Mouse (Mus musculus) ES-Bruce4 (cell line): ENCODE measurements around the gene Cenpi. TPM values are rescaled to one million over a fixed set of nuclear protein-coding genes. Genes with fewer than 3 reads are reported as not detected.
"Not testable (repeated sequence)": the region's sequence is repeated elsewhere in the genome, so short reads cannot be mapped to it uniquely, and the experiment has no call there.

Source experiments
- H3K27ac ChIP-seq: 2 replicates; pipeline ENCODE4 v1.5.1; 2012; ENCODE audit warnings: low read length, inconsistent platforms; ENCODE audit not compliant: insufficient read depth
- H3K27me3 ChIP-seq: 2 replicates; pipeline ENCODE4 v1.6.1; 2012; ENCODE audit warnings: mild to moderate bottlenecking, low read length, inconsistent platforms; ENCODE audit not compliant: control insufficient read depth, poor library complexity, insufficient read depth, severe bottlenecking
- H3K36me3 ChIP-seq: 2 replicates; pipeline ENCODE4 v1.6.1; 2012; ENCODE audit warnings: inconsistent platforms, mild to moderate bottlenecking, low read length, moderate library complexity; ENCODE audit not compliant: control insufficient read depth, poor library complexity, insufficient read depth, severe bottlenecking
- H3K4me1 ChIP-seq: one replicate; pipeline ENCODE4 v1.8.1; 2011; ENCODE audit warnings: low read length; ENCODE audit not compliant: control insufficient read depth, insufficient read depth
- H3K4me3 ChIP-seq: 2 replicates; pipeline ENCODE4 v1.5.1; 2011; ENCODE audit warnings: low read depth, mild to moderate bottlenecking, low read length
- H3K9ac ChIP-seq: 2 replicates; pipeline ENCODE4 v1.6.1; 2012; ENCODE audit warnings: low read depth, mild to moderate bottlenecking, inconsistent platforms; ENCODE audit not compliant: poor library complexity, severe bottlenecking
- H3K9me3 ChIP-seq: replicated peaks from 2 replicates; pipeline ENCODE4 v1.6.1; 2012; ENCODE audit warnings: mild to moderate bottlenecking, low read length, inconsistent platforms; ENCODE audit not compliant: control insufficient read depth, poor library complexity, insufficient read depth, severe bottlenecking
- CTCF ChIP-seq: IDR thresholded peaks from one replicate; pipeline ENCODE4 v1.8.1; 2011; ENCODE audit warnings: low read depth, low read length
- EP300 ChIP-seq: IDR thresholded peaks from 2 replicates; pipeline ENCODE4 v1.6.1; 2011; ENCODE audit warnings: low read depth, low read length; ENCODE audit not compliant: insufficient read depth
- POLR2A ChIP-seq: IDR thresholded peaks from one replicate; pipeline ENCODE4 v1.8.1; 2011; ENCODE audit warnings: low read length; ENCODE audit not compliant: insufficient read depth
- polyA plus RNA-seq: library from polyadenylated mRNA; stranded (reverse); fragments of >200 nt; gene quantifications from 2 replicates; pipeline ENCODE4 v1.2.4, GENCODE M21; 2011; ENCODE audit warnings: low read depth; ENCODE audit not compliant: missing spikeins, insufficient read depth, insufficient read length

Cenpi gene
- polyA plus RNA-seq, 1 experiment: 33.2 TPM

DNA sequence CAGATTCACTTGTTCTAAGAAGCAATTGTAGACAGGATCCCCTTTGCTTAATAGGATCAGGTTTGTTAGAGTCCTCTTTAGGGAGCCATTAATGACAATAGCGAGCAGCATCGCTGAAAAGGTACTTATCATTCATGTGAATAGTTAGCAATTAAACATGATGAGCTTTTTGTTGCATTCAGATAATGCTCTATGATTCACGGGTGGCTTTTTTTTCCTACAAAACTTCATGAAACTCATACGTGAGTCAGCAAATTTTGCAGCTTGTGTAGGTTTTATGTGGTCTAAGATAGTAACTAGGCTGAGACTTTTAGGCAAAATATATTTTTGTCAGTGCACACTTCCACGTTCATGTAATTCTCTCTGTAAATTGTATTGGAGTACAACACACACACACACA is 7.7 kb upstream of the Cenpi start:
- Histone ChIP-seq H3K36me3 (no peaks in the 10 kb centered on the region), H3K9ac (no peak overlapping the region), H3K4me3 (no peak overlapping the region), H3K27ac (no peak overlapping the region), H3K9me3 (no peaks in the 10 kb centered on the region), H3K27me3 (no peaks in the 10 kb centered on the region), H3K4me1 (no peaks in the 10 kb centered on the region)
- TF ChIP-seq EP300: no peak
- no peak for TF ChIP-seq CTCF
- TF ChIP-seq POLR2A: no peak

DNA sequence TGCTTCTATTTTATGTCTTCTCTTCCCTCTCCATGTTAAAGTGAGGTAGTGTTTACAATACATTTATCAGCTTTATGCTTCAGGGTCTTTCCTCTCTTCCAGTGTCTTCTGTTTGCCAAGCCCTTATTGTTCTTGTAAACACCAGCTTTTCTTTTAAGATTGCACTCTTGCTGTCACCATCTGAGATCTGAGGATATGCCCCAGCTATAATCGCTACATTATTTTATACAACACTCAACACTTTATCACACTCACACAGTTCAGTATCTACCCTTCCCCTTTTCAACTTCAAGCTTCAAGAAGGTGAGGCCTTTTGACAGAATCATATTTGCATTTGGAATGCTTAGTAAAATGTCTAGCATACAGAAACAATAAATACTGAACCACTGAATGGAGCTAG is 4.6 kb upstream of the Cenpi start:
- no peaks in the 10 kb centered on the region for H3K36me3 ChIP-seq
- H3K4me3 ChIP-seq: no peak overlapping the region
- H3K27ac ChIP-seq: no peak overlapping the region
- no peaks in the 10 kb centered on the region for H3K9me3 ChIP-seq
- H3K9ac ChIP-seq: no peak overlapping the region
- H3K27me3 ChIP-seq: no peaks in the 10 kb centered on the region
- no peak for TF ChIP-seq POLR2A
- TF ChIP-seq EP300: no peak
- TF ChIP-seq CTCF: no peak
- H3K4me1 ChIP-seq: no peaks in the 10 kb centered on the region

DNA sequence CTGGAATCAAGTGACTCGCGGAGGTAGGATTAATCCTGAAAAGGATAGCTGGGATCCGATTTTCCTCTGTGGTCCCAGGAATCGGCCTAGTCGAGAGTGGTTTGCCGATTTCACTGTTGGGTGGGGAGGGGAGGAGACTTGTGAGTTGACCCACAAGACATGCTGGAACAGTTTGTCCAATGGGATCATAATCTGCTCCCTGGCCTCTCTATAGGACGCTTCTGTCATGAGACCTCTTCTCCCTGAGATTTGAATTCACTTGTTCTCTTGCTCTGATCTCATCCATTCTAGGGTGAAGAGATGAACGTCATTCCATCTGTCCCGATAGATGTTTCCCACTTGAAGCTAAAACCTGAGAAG is 371 bp downstream of the Cenpi start:
- TF ChIP-seq POLR2A (no peak), EP300 (no peak), CTCF (no peak)
- Histone ChIP-seq H3K4me1 (no peaks in the 10 kb centered on the region), H3K9ac (peak overlapping the region; percentile 89), H3K36me3 (peaks cover 5% of the 10 kb centered on the region), H3K9me3 (no peaks in the 10 kb centered on the region), H3K27me3 (no peaks in the 10 kb centered on the region), H3K27ac (no peak overlapping the region), H3K4me3 (peak overlapping the region; percentile 98)

DNA sequence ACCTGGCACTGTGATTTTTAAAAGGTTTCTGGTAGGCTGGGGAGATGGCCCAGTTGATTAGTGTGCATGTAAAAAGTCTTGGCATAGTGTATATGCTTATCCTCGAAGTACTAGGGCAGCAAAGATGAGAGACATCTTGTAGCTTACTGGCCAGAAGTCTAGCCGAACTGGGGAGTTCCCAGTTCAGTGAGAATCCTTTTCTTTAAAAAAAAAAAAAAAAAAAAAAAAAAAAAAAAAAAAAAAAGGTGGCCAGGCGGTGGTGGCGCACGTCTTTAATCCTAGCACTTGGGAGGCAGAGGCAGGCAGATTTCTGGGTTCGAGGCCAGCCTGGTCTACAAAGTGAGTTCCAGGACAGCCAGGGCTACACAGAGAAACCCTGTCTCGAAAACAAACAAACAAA is 3.3 kb downstream of the Cenpi start:
- not testable (repeated sequence) for H3K4me3 ChIP-seq, H3K27ac ChIP-seq, H3K4me1 ChIP-seq, H3K9ac ChIP-seq, H3K27me3 ChIP-seq, H3K9me3 ChIP-seq
- H3K36me3 ChIP-seq: peaks cover 10% of the 10 kb centered on the region

DNA sequence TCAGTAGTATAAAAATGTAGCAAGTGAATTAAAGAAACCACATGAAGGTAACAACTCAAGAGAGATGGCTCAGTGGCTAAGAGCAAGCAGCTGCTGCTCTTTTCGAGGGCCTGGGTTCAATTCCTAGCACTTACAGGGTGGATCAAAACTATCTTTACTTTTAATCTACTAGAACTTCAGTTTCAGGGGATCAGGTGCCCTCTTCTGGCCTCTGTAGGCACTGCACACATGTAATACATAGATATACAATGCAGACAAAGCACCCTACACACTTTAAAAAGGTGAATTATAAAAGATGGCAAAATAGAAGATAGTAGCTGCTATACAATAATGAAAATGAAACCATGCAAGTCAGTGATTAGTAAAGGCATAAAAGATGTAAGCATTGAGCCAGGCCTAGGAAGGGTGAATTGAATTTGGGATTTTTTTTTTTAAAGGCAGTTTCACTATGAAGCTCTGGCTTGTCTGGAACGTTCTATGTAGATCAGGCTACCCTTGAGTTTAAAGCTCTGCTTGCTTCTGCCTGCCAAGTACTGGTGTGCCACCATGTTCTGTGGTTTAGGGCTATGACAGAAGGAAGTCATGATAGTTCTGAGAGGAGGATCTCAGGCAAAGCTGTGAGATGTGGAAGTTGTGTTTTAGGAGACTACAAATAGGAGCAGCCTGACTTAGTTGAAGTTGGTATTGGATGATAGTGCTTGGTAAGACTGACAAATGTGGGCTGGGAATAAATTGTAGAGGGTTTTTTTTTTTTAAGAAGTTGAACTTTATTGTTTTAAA is 11.5 kb downstream of the Cenpi start:
- no peaks in the 10 kb centered on the region for H3K9me3 ChIP-seq
- no peak overlapping the region for H3K9ac ChIP-seq
- no peak overlapping the region for H3K27ac ChIP-seq
- peaks cover 3% of the 10 kb centered on the region for H3K36me3 ChIP-seq
- H3K4me1 ChIP-seq: no peaks in the 10 kb centered on the region
- no peaks in the 10 kb centered on the region for H3K27me3 ChIP-seq
- no peak overlapping the region for H3K4me3 ChIP-seq
- TF ChIP-seq POLR2A (no peak), CTCF (no peak), EP300 (no peak)

DNA sequence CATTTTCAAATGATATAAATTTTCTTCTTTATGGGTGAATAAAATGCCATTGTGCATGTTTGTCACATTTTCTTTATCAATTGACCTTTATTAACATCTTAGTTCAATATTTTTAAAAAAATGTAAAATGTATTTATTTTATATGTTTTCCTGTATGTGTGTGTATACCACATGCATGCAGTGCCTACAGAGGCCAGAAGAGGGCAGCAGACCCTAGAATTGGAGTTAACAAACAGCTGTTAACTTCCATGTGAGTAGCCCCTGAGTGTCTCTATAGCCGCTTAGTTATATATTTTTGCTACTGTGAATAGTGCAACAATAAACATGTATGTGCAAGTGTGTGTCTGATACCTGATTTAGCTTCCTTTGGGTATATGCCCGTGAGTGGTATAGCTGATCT is 25.4 kb downstream of the Cenpi start:
- TF ChIP-seq POLR2A: no peak
- TF ChIP-seq EP300: no peak
- TF ChIP-seq CTCF: no peak
- H3K9me3 ChIP-seq: no peaks in the 10 kb centered on the region
- H3K27ac ChIP-seq: no peak overlapping the region
- no peak overlapping the region for H3K4me3 ChIP-seq
- no peaks in the 10 kb centered on the region for H3K4me1 ChIP-seq
- no peaks in the 10 kb centered on the region; the same call in 1 of the 2 replicates for H3K36me3 ChIP-seq
- no peak overlapping the region for H3K9ac ChIP-seq
- H3K27me3 ChIP-seq: no peaks in the 10 kb centered on the region
